ENCODE assay signal across 8 mouse cellular contexts in genomic region chr9:41156006-41156719, GRCm38 (mm10). TPM values are rescaled to one million over a fixed set of nuclear protein-coding genes. Genes with fewer than 3 reads are reported as not detected.
DNase-seq lines count a peak whose midpoint lies in the region; ATAC-seq and TF ChIP-seq lines count a peak whose summit lies in the region.

No protein-coding gene starts in this region.

- TF ChIP-seq POLR2A in bone marrow macrophage, adult 2 months (IDR thresholded peaks at IDR 0.05; ENCODE audit: borderline replicate concordance, low read depth, low read length): no peak

- H3K9ac ChIP-seq in heart, postnatal 0 days (replicated peaks; ENCODE audit: low read depth, low read length): peak overlapping the region; percentile 69
- H3K9ac ChIP-seq in midbrain, embryonic 13.5 days (replicated peaks): peak overlapping the region; percentile 84

- H3K9me3 ChIP-seq in heart, postnatal 0 days (replicated peaks; ENCODE audit: control insufficient read depth, low read length): no peaks in the 10 kb centered on the region
- no peaks in the 10 kb centered on the region for H3K9me3 ChIP-seq in hindbrain, embryonic 10.5 days
- H3K9me3 ChIP-seq in midbrain, embryonic 13.5 days: no peaks in the 10 kb centered on the region

- no peak for TF ChIP-seq EP300 in heart, postnatal 0 days (IDR thresholded peaks at IDR 0.05; ENCODE audit: low read depth)

- H3K4me1 ChIP-seq in heart, postnatal 0 days (ENCODE audit: control insufficient read depth, insufficient read depth): peaks cover 7% of the 10 kb centered on the region; the same call in 1 of the 2 replicates
- peaks cover 58% of the 10 kb centered on the region for H3K4me1 ChIP-seq in bone marrow macrophage, adult 2 months (ENCODE audit: control insufficient read depth, insufficient read depth, low read length)
- H3K4me1 ChIP-seq in hindbrain, embryonic 10.5 days (replicated peaks): peaks cover 49% of the 10 kb centered on the region
- H3K4me1 ChIP-seq in midbrain, embryonic 13.5 days (replicated peaks): peaks cover 36% of the 10 kb centered on the region

- no peak for TF ChIP-seq CTCF in heart, postnatal 0 days (IDR thresholded peaks at IDR 0.05; ENCODE audit: low read depth)
- TF ChIP-seq CTCF in bone marrow macrophage, adult 2 months (IDR thresholded peaks at IDR 0.05; ENCODE audit: low read depth, low read length): no peak

- H3K27me3 ChIP-seq in heart, postnatal 0 days (ENCODE audit: control insufficient read depth, insufficient read depth, low read length): no peaks in the 10 kb centered on the region
- H3K27me3 ChIP-seq in hindbrain, embryonic 10.5 days (ENCODE audit: insufficient read depth, poor library complexity, severe bottlenecking): peaks cover 52% of the 10 kb centered on the region
- H3K27me3 ChIP-seq in midbrain, embryonic 13.5 days: peaks cover 23% of the 10 kb centered on the region

- no peak for DNase-seq in heart, postnatal 0 days (ENCODE audit: low spot score)
- no peak for DNase-seq in heart, adult 9 months (ENCODE audit: low spot score in 2 of 2)
- peak; percentile 23 for DNase-seq in hindbrain, embryonic 10.5 days (ENCODE audit: low spot score)
- no peak for DNase-seq in urinary bladder, postnatal 14 days (ENCODE audit: low spot score)
- DNase-seq in gastrocnemius, postnatal 25 days: no peak

- H3K36me3 ChIP-seq in heart, postnatal 0 days (replicated peaks; ENCODE audit: control insufficient read depth, insufficient read depth, low read length): no peaks in the 10 kb centered on the region
- no peaks in the 10 kb centered on the region for H3K36me3 ChIP-seq in hindbrain, embryonic 10.5 days
- no peaks in the 10 kb centered on the region for H3K36me3 ChIP-seq in midbrain, embryonic 13.5 days

- peak overlapping the region; percentile 90 for H3K4me3 ChIP-seq in heart, postnatal 0 days (ENCODE audit: low read depth, low read length)
- peak overlapping the region; percentile 88 for H3K4me3 ChIP-seq in bone marrow macrophage, adult 2 months (ENCODE audit: insufficient read depth, low read length)
- H3K4me3 ChIP-seq in hindbrain, embryonic 10.5 days: peak overlapping the region; percentile 81
- peak overlapping the region; percentile 65 for H3K4me3 ChIP-seq in midbrain, embryonic 13.5 days (replicated peaks)

- no peak overlapping the region for H3K27ac ChIP-seq in heart, postnatal 0 days (ENCODE audit: low read depth)
- H3K27ac ChIP-seq in bone marrow macrophage, adult 2 months (ENCODE audit: insufficient read depth, low read depth, low read length): no peak overlapping the region
- H3K27ac ChIP-seq in hindbrain, embryonic 10.5 days: peak overlapping the region; percentile 89
- H3K27ac ChIP-seq in midbrain, embryonic 13.5 days: no peak overlapping the region

- ATAC-seq in heart, postnatal 0 days (ENCODE audit: insufficient read depth, low read depth): no peak
- ATAC-seq in midbrain, embryonic 13.5 days: peak; percentile 22; the same call in 1 of the 2 replicates
- no peak for ATAC-seq in megakaryocyte progenitor cell, adult 5-6 weeks (replicated peaks; ENCODE audit: poor library complexity)

- 39% methylated on average over 20 of the region's 20 CpGs for WGBS in heart, postnatal 0 days
- WGBS in hindbrain, embryonic 10.5 days: 17% methylated on average over 20 of the region's 20 CpGs
- 17% methylated on average over 20 of the region's 20 CpGs for WGBS in midbrain, embryonic 13.5 days

- peak overlapping the region; percentile 82 for H3K4me2 ChIP-seq in heart, postnatal 0 days (ENCODE audit: low read depth, low read length)
- H3K4me2 ChIP-seq in midbrain, embryonic 13.5 days (replicated peaks): peak overlapping the region; percentile 63

RNA-seq across cellular contexts. Expression of gene Ubash3b, which starts 5.3 kb away (rescaled TPM):
- total RNA-seq in heart, postnatal 0 days (2014; rRNA removed; ENCODE audit: low replicate concordance): 6.6 and 10.2 TPM in 2 replicates
- 3.6 and 4.0 TPM in 2 replicates for polyA plus RNA-seq in heart, postnatal 0 days (2015; fragmentation: Nextera tagmentation; extraction: Ambion mirVana)
- polyA plus RNA-seq in bone marrow macrophage, adult 2 months (2012; ENCODE audit: insufficient read depth, insufficient read length, missing spikeins): 17.9 and 19.7 TPM in 2 replicates
- polyA plus RNA-seq in hindbrain, embryonic 10.5 days (2016; fragmentation: Nextera tagmentation; extraction: Ambion mirVana): 7.3 and 8.5 TPM in 2 replicates
- 12.1 and 12.6 TPM in 2 replicates for polyA plus RNA-seq in midbrain, embryonic 13.5 days (2015; fragmentation: Nextera tagmentation; extraction: Ambion mirVana)
- 1 to 10 TPM in 1 of 2 experiments, under 1 TPM in 1; 0.38 to 1.3 TPM for total RNA-seq in gastrocnemius, postnatal 25 days (2021)
- 8.8 and 9.9 TPM in 2 replicates for total RNA-seq in megakaryocyte progenitor cell, adult 5-6 weeks (2015)
- total RNA-seq in megakaryocyte progenitor cell, adult 5-6 weeks (2017): 5.3 and 5.8 TPM in 2 replicates
